Mouse (Mus musculus): Measurements from ENCODE around the gene Mb.

Gene Mb

GRCm38 (mm10) chr15:76982745-76983144, 67.7 kb downstream of the Mb start:
- DNase-seq (ENCODE audit: low read depth, low spot score) = peak; percentile 49

DNA sequence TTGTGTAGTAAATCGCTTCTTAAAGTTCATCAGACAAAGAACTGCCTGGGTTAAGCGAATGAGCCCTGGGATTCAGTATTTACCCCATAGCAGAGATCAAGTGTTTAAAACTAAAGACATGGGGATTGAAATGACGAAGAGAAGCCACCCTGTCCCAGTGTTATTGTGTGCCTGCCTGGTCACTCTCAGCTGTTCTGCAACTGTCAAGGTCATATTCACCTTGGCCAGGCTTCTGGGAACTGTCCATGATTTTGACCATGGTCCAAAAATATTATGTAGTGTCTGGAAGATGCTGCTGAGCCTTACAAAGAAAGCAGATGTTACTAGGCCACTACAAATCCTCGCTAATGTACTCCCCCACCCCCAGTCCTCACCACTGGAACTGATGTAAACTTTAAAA, 70.7 kb downstream of the Mb start:
- DNase-seq (ENCODE audit: low read depth, low spot score) = no peak

DNA sequence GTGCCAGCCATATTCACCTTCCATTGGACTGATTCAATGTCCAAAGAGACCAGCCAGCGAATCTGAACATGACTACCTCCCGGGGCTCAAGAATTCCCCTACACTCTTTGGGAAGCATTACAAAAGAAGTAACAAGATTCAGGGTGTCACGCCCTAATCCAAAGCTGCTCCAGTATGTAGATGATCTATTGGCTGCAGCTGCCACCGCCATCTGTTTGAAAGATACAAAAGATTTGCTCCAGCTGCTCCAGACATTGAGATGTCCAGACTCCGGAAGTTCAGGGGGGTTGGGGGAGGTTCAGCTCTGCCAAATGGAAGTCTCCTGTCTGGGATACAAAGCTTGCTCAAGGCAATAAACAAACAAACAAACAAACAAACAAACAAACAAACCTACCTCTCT, 73.9 kb downstream of the Mb start:
- peak; percentile 58 for DNase-seq (ENCODE audit: low read depth, low spot score)

DNA sequence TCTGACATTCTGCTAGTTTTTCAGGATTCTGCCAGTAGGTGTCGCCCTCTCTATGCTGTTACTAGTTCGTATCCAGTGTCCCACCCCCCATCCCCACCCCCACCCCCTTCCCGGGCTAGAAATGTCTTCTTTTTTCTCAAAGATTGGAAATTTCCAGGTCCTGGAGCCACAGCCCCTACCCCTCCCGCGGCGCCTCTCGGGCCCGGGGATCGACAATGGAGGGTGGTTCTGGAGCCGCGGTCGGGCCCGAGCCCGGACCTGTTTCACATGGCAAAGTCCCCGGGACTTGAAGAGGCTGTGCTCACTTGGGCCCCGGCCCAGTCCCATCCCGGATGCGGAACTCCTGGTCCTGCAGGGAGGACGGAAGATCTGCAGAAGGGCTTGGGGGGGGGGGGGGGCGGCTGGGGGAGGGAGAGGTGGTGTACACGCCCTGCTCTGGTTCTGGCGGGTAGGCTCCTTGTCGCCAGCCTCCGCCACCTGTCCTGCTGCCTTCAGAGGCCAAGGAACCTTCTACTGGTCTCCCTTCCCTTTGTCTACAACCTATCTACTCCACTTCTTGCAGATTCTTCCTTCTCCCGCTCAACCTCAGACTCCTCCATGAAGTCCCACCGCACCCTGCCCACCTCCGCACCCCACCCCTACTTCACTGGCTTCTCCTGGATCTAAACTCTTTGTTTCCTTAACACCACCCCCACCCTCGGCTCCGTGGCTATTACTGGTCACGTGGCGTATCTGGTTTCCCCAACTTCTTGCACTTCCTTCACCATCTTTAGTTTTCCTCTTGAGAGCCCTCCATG, 76.4 kb downstream of the Mb start:
- peak; percentile 94 for DNase-seq (ENCODE audit: low read depth, low spot score)

- DNase-seq (ENCODE audit: low read depth, low spot score) = no peak
Observed at GRCm38 (mm10) chr15:76973272-76973854, 77.1 kb downstream of the Mb start.

GRCm38 (mm10) chr15:76972661-76973060, 77.8 kb downstream of the Mb start:
- DNase-seq (ENCODE audit: low read depth, low spot score) = no peak

Data from ES-CJ7 (cell line).